Mouse (Mus musculus): Measurements from ENCODE around the gene Crocc2. TPM values are rescaled to one million over a fixed set of nuclear protein-coding genes. Genes with fewer than 3 reads are reported as not detected.

The Crocc2 gene
- polyA plus RNA-seq, 1 experiment from 2014 or later, result 0.18 TPM

- Histone ChIP-seq H3K4me3 (no peak overlapping the region), H3K4me1 (no peaks in the 10 kb centered on the region), H3K36me3 (no peaks in the 10 kb centered on the region), H3K9ac (no peak overlapping the region), H3K27ac (no peak overlapping the region), H3K4me2 (replicated peaks) (no peak overlapping the region), H3K27me3 (no peaks in the 10 kb centered on the region), H3K9me3 (0 out of 2 replicates have a peak, but pooled peaks cover 5% of the 10 kb centered on the region)
- 83% methylated on average over 3 of the region's 3 CpGs for WGBS
- no peak for ATAC-seq (ENCODE audit: insufficient number of reproducible peaks, insufficient read depth, low FRiP score, low TSS enrichment)
Measured at GRCm38 (mm10) chr1:93197916-93198315, 29.4 kb downstream of the Crocc2 start.

GRCm38 (mm10) chr1:93206277-93206970, 37.9 kb downstream of the Crocc2 start:
- H3K4me3 ChIP-seq, result no peak overlapping the region
- H3K27me3 ChIP-seq, result no peaks in the 10 kb centered on the region
- H3K36me3 ChIP-seq, result no peaks in the 10 kb centered on the region
- WGBS, result 55% methylated on average over 12 of the region's 12 CpGs
- no peaks in the 10 kb centered on the region for H3K9me3 ChIP-seq
- no peak overlapping the region for H3K27ac ChIP-seq
- ATAC-seq (ENCODE audit: insufficient number of reproducible peaks, insufficient read depth, low FRiP score, low TSS enrichment), result no peak
- no peak overlapping the region for H3K4me2 ChIP-seq (replicated peaks)
- peaks cover 31% of the 10 kb centered on the region for H3K4me1 ChIP-seq
- no peak overlapping the region for H3K9ac ChIP-seq

GRCm38 (mm10) chr1:93207536-93208064, 39.1 kb downstream of the Crocc2 start:
- Histone ChIP-seq H3K4me2 (replicated peaks) (no peak overlapping the region), H3K9me3 (no peaks in the 10 kb centered on the region), H3K27me3 (no peaks in the 10 kb centered on the region), H3K4me1 (peaks cover 43% of the 10 kb centered on the region), H3K4me3 (no peak overlapping the region), H3K27ac (no peak overlapping the region), H3K36me3 (no peaks in the 10 kb centered on the region), H3K9ac (no peak overlapping the region)
- no peak for ATAC-seq (ENCODE audit: insufficient number of reproducible peaks, insufficient read depth, low FRiP score, low TSS enrichment)
- WGBS, result 96% methylated on average over 4 of the region's 4 CpGs

- H3K4me3 ChIP-seq, result no peak overlapping the region
- peaks cover 59% of the 10 kb centered on the region for H3K4me1 ChIP-seq
- no peaks in the 10 kb centered on the region for H3K9me3 ChIP-seq
- H3K4me2 ChIP-seq (replicated peaks), result no peak overlapping the region
- 33% methylated on average over 9 of the region's 9 CpGs for WGBS
- ATAC-seq (ENCODE audit: insufficient number of reproducible peaks, insufficient read depth, low FRiP score, low TSS enrichment), result peak; percentile 68; the same call in 1 of the 2 replicates
- H3K36me3 ChIP-seq, result no peaks in the 10 kb centered on the region
- no peaks in the 10 kb centered on the region; the same call in 1 of the 2 replicates for H3K27me3 ChIP-seq
- peak overlapping the region; percentile 89 for H3K27ac ChIP-seq
- no peak overlapping the region for H3K9ac ChIP-seq
Measured at GRCm38 (mm10) chr1:93210213-93210641, 41.7 kb downstream of the Crocc2 start.

- H3K4me3 ChIP-seq, result no peak overlapping the region
- no peaks in the 10 kb centered on the region; the same call in 1 of the 2 replicates for H3K27me3 ChIP-seq
- peak overlapping the region; percentile 89 for H3K27ac ChIP-seq
- WGBS, result 72% methylated on average over 11 of the region's 11 CpGs
- no peak overlapping the region for H3K9ac ChIP-seq
- peaks cover 59% of the 10 kb centered on the region for H3K4me1 ChIP-seq
- H3K36me3 ChIP-seq, result no peaks in the 10 kb centered on the region
- H3K9me3 ChIP-seq, result no peaks in the 10 kb centered on the region
- H3K4me2 ChIP-seq (replicated peaks), result no peak overlapping the region
- ATAC-seq (ENCODE audit: insufficient number of reproducible peaks, insufficient read depth, low FRiP score, low TSS enrichment), result no peak
Measured at GRCm38 (mm10) chr1:93211019-93211418, 42.5 kb downstream of the Crocc2 start.

- no peak for ATAC-seq (ENCODE audit: insufficient number of reproducible peaks, insufficient read depth, low FRiP score, low TSS enrichment)
- 26% methylated on average over 10 of the region's 10 CpGs for WGBS
- H3K4me2 ChIP-seq (replicated peaks), result 0 out of 2 replicates have a peak overlapping the region, but pooled peaks have one; percentile 2
- no peaks in the 10 kb centered on the region for H3K9me3 ChIP-seq
- no peaks in the 10 kb centered on the region for H3K36me3 ChIP-seq
- H3K27me3 ChIP-seq, result no peaks in the 10 kb centered on the region; the same call in 1 of the 2 replicates
- H3K9ac ChIP-seq, result no peak overlapping the region
- H3K4me1 ChIP-seq, result peaks cover 53% of the 10 kb centered on the region
- H3K27ac ChIP-seq, result peak overlapping the region; percentile 89
- H3K4me3 ChIP-seq, result no peak overlapping the region
Measured at GRCm38 (mm10) chr1:93211549-93212220, 43.2 kb downstream of the Crocc2 start.

GRCm38 (mm10) chr1:93212441-93212840, 43.9 kb downstream of the Crocc2 start:
- ATAC-seq (ENCODE audit: insufficient number of reproducible peaks, insufficient read depth, low FRiP score, low TSS enrichment), result no peak
- H3K27me3 ChIP-seq, result no peaks in the 10 kb centered on the region; the same call in 1 of the 2 replicates
- H3K9ac ChIP-seq, result no peak overlapping the region
- H3K4me3 ChIP-seq, result no peak overlapping the region
- peaks cover 53% of the 10 kb centered on the region for H3K4me1 ChIP-seq
- no peak overlapping the region for H3K4me2 ChIP-seq (replicated peaks)
- WGBS, result 83% methylated on average over 7 of the region's 7 CpGs
- no peaks in the 10 kb centered on the region for H3K36me3 ChIP-seq
- no peaks in the 10 kb centered on the region for H3K9me3 ChIP-seq
- peak overlapping the region; percentile 89; the same call in 1 of the 2 replicates for H3K27ac ChIP-seq

- Histone ChIP-seq H3K27ac (peak overlapping the region; percentile 9; the same call in 1 of the 2 replicates), H3K36me3 (no peaks in the 10 kb centered on the region), H3K27me3 (no peaks in the 10 kb centered on the region; the same call in 1 of the 2 replicates), H3K9ac (no peak overlapping the region), H3K4me3 (no peak overlapping the region), H3K4me1 (peaks cover 50% of the 10 kb centered on the region), H3K4me2 (replicated peaks) (no peak overlapping the region), H3K9me3 (no peaks in the 10 kb centered on the region)
- 34% methylated on average over 5 of the region's 5 CpGs for WGBS
- no peak for ATAC-seq (ENCODE audit: insufficient number of reproducible peaks, insufficient read depth, low FRiP score, low TSS enrichment)
Measured at GRCm38 (mm10) chr1:93214612-93215011, 46.1 kb downstream of the Crocc2 start.

GRCm38 (mm10) chr1:93216839-93217497, 48.4 kb downstream of the Crocc2 start:
- Histone ChIP-seq H3K36me3 (no peaks in the 10 kb centered on the region), H3K9ac (no peak overlapping the region), H3K27me3 (no peaks in the 10 kb centered on the region; the same call in 1 of the 2 replicates), H3K4me2 (replicated peaks) (no peak overlapping the region), H3K4me1 (peaks cover 39% of the 10 kb centered on the region), H3K4me3 (no peak overlapping the region), H3K9me3 (no peaks in the 10 kb centered on the region), H3K27ac (no peak overlapping the region)
- 72% methylated on average over 9 of the region's 9 CpGs for WGBS
- ATAC-seq (ENCODE audit: insufficient number of reproducible peaks, insufficient read depth, low FRiP score, low TSS enrichment), result no peak

GRCm38 (mm10) chr1:93217530-93217929, 49.0 kb downstream of the Crocc2 start:
- ATAC-seq (ENCODE audit: insufficient number of reproducible peaks, insufficient read depth, low FRiP score, low TSS enrichment), result no peak
- Histone ChIP-seq H3K27ac (no peak overlapping the region), H3K9ac (no peak overlapping the region), H3K4me3 (no peak overlapping the region), H3K4me2 (replicated peaks) (no peak overlapping the region), H3K27me3 (no peaks in the 10 kb centered on the region; the same call in 1 of the 2 replicates), H3K4me1 (peaks cover 33% of the 10 kb centered on the region), H3K36me3 (no peaks in the 10 kb centered on the region), H3K9me3 (no peaks in the 10 kb centered on the region)
- 36% methylated on average over 7 of the region's 7 CpGs for WGBS

GRCm38 (mm10) chr1:93220776-93221175, 52.3 kb downstream of the Crocc2 start:
- no peaks in the 10 kb centered on the region for H3K36me3 ChIP-seq
- H3K9ac ChIP-seq, result no peak overlapping the region
- no peaks in the 10 kb centered on the region for H3K27me3 ChIP-seq
- no peak overlapping the region for H3K4me3 ChIP-seq
- no peaks in the 10 kb centered on the region for H3K9me3 ChIP-seq
- H3K4me2 ChIP-seq (replicated peaks), result no peak overlapping the region
- H3K27ac ChIP-seq, result peak overlapping the region; percentile 65
- no peak for ATAC-seq (ENCODE audit: insufficient number of reproducible peaks, insufficient read depth, low FRiP score, low TSS enrichment)
- WGBS, result 42% methylated on average over 7 of the region's 7 CpGs
- H3K4me1 ChIP-seq, result peaks cover 40% of the 10 kb centered on the region

All from embryonic facial prominence, embryonic 12.5 days (tissue).